Mouse (Mus musculus) gastrocnemius, postnatal 4 days (tissue): ENCODE results near the gene Rabepk. TPM values are rescaled to one million over a fixed set of nuclear protein-coding genes. Genes with fewer than 3 reads are reported as not detected.
"Not testable (repeated sequence)": the region's sequence is repeated elsewhere in the genome, so short reads cannot be mapped to it uniquely, and the experiment has no call there.

ENCODE experiments used
- DNase-seq, 2 experiments: peaks; one replicate each; pipeline ENCODE4 v3.0.0; 2021 to 2022; ENCODE audit warnings: low spot score in 2 of 2, mixed read lengths in 2 of 2
- total RNA-seq, 2 experiments: library from RNA; stranded (reverse); gene quantifications; 2 replicates each; pipeline ENCODE4 v1.2.3; 2021

The Rabepk gene
- total RNA-seq, 2 experiments from 2014 or later = 10.3 to 10.4 TPM

DNA sequence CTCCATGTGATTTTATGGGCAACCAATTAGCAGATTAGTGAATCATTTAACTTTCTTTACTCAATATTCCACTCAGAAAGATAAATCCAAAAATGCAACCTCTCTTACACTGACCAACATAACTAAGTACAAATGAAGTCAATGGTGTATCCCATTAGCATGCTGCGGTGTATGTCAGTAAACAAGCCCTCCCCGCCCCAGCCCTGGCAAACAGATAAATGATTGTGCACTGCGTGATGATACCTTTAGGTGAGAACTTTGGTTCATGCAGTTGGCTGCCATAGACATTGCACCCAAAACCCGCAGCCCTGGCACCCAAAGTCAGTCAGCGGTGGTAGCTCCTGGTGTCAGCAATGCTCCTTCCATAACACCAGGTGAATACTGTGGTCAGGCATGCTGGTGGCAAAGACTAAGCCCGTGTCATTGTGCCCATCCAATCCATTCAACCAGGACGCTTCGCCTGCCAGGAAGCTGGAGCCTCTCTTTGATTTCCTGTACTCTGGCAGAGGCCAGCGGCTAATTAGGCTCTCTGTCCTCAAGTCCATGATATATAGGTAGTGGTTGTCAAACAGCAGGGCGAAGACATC is 5.7 kb upstream of the Rabepk start:
- DNase-seq = no peak

GRCm38 (mm10) chr2:34804815-34805214 is 5.1 kb upstream of the Rabepk start:
- no peak for DNase-seq

DNA sequence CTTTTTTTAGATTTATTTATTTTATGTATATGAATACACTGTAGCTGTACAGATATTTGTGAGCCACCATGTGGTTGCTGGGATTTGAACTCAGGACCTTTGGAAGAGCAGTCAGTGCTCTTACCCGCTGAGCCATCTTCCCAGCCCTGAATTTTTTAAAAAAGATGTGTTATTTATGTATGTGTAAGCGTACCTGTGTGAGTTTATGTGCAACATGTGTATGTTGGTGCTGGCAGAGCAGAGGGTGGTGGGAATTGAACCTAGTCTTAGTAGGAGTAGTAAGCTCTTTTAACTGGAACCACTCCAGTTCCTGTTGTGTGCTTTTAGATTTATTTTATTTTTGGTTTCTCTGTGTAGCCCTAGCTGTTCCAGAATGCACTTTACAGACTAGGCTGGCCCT is 4.5 kb upstream of the Rabepk start:
- no peak for DNase-seq

GRCm38 (mm10) chr2:34803746-34804145 is 4.0 kb upstream of the Rabepk start:
- DNase-seq = no peak

DNA sequence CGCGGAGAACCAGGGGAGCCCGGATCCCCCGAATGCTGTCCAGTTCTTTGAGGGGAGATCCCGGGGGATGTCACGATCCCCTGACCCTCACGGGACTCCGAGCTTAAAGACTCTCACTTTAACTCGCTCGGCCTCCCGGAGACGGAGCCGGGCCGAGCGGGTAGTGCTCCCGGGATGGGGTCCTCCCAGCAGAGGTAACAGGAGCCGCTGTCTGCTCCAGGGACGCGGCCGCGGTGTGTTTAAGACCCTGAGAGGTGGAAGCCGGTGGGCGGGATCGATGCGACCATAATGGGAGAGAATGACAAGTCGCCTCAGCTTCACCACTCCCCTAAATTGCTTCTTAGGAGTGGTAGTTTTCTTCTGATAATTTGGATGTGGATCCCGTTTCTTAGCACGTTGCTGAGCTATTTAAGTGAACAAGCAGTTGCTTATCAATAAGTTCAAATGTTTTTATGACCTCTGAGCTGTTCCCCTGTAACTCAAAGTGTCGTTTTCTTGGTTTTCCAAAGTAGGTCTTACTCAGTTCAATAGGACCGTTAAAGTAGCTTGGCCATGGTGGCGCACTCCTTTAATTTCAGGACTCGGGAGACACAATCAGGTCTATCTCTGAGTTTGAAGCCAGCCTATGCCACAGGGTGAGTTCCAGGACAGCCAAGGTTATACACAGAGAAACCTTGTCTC is 3.0 kb upstream of the Rabepk start:
- not testable (repeated sequence) for DNase-seq

DNA sequence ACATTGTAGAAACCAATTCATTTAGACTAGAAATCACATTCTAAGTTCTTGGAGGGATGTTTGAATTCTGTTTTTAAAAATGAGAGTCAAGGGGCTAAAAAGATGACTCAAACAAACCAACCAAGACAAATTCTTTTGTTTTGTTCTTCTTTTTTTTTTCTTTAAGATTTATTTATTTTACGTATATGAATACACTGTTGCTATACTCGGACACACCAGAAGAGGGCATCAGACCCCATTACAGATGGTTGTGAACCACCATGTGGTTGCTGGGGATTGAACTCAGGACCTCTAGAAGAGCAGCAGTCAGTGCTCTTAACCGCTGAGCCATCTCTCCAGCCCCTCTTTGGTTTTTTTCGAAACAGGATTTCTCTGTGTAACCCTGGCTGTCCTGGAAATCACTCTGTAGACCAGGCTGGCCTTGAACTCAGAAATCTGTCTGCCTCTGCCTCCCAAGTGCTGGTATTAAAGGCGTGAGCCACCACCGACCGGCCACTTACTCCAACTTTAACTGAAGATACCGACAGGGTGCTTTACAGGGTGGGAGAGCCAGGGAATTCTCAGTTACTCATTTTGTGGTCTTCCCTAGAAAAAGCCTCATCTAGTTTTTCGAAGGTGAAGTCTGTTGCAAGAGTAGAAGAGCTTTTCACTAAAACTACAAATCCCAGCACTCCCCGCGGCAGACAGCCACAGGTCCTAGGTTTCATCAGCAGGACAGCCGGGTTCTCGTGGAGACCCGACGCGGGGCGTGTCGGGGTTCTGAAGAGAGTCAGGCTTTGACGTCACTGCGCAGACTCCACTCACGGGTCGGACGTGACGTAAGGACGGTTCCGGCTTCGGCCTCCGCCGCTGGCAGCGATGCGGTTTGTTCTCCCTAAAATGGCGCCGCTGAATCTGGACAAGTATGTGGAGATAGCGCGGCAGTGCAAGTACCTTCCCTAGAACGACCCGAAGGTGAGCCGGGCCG is 2.1 kb upstream of the Rabepk start:
- DNase-seq = peak; percentile 94 to 97

DNA sequence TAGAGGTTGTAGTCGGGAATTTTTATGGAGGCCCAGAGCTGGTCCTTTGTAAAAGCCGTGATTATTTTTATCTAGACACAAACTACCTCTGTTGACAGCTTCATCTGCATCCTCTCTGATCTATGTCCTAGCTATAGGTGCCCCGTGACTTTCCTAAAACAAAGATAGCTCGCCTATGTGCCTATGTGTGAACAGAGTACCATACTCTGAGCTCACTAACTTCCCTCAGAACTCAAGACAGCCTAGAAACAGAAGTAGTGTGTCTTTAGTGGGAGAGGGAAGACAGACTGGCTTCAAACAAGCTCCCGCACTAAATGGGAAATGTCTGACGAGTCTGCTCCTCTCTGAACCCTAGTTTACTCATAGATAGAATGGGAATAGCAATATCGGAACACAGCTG is 659 bp upstream of the Rabepk start:
- no peak for DNase-seq

- no peak for DNase-seq
Measured at GRCm38 (mm10) chr2:34795426-34795825, 4.3 kb downstream of the Rabepk start.

- DNase-seq = no peak
Measured at GRCm38 (mm10) chr2:34794511-34794910, 5.2 kb downstream of the Rabepk start.

DNA sequence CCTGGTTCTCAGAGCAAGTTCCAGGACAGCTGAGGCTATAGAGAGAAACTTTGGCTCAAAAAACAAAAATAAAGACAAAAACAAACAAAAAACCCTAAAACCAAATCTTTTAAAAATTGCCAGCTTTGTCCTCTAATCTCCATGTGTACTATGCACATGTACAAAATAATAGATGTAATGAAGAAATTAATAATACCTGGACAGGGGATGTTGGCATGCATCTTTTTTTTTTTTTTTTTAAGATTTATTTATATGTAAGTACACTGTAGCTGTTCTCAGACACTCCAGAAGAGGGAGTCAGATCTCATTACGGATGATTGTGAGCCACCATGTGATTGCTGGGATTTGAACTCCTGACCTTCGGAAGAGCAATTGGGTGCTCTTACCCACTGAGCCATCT is 7.2 kb downstream of the Rabepk start:
- not testable (repeated sequence) for DNase-seq

- no peak for DNase-seq
Measured at GRCm38 (mm10) chr2:34790282-34790681, 9.4 kb downstream of the Rabepk start.

DNA sequence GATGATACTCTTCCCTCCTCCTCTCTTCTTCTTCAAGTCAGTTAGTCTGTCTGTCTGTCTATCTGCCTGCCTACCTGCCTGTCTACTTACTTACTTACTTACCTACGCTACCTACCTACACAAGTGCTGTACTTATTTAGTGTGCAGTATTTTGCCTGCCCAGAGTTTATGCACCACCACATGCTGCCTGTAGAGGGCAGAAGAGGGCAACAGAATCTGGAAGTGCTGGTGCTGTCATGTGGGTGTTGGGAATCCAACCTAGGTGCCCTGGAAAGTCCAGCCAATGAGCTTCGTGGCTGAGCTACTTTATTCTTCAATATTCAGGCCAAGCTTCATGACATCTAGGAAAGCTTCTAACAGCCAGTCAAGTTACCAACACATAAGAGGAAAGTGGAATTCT is 15.6 kb downstream of the Rabepk start:
- DNase-seq = no peak

DNA sequence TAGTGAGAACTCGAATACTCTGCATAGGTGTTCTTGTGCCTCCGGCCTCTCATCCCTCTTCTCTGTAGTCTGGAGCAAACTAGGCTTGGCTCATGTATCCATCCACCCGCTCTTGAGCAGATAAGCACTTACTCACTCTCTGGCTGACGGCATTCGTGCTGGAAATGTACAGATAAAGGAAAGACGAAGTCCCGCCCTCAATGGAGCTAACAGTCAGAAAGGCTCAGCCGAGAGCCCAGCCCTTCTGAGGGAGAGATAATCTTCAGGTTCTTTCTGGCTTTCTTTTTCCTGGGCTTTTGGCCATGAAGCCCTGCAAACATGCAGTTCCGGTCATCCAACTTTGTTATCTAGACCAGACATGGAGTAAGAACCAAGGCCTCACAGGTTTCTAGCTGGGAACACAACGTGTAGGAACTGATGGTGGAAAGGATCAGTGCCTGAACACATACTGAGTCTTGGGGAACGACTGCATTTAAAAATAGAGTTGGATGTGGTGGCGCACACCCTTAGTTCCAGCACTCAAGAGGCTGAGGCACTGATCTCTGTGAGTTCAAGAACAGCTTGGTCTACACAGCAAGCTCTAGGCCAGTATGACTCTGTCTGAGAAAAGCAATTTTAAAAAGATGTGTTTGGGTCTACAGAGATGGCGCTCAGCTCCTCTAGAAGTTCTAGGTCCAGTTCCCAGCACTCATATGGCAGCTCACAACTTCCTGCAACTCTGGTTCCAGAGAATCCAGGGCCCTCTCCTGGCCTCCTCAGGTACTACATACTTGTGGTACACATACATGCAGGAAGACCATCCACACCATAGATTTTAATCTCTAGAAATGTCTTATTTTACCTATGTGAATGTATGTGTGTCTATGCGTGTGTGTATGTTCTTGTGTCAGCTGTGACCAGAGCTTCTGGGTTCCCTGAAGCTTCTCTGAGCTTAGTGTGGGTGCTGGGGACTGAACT is 16.4 kb downstream of the Rabepk start:
- DNase-seq = no peak

DNA sequence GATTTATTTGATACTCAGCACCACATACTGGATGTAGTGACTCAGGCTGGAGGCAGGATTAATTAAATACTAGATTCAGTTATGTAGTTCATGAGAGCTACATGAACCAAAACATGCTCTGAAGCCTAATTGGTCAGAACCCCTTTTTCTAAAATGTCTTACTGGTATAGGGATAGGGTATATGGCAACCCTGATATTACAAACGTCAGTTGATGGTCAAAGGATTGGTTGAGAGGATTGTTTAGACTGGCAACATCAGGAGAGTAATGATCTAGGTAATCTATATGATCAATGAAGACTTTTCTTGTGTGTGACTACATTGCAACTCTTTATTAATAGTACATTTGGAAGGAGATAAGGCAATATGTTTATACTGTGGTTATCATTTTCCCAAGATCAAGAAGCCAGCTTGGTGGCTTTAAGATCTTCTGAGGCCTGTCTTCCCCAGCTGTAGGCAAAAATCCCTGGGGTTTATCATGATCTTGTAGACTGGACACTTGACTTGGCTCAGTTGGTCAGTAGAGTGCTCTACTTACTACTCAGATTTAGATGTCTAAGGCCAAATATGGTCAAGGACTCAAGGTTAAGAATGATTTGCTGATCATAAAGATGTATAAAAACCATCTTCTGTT is 22.4 kb downstream of the Rabepk start:
- DNase-seq = no peak

GRCm38 (mm10) chr2:34774493-34774892 is 25.2 kb downstream of the Rabepk start:
- no peak for DNase-seq

GRCm38 (mm10) chr2:34773673-34774072 is 26.0 kb downstream of the Rabepk start:
- DNase-seq = no peak

- DNase-seq = no peak
Measured at GRCm38 (mm10) chr2:34772252-34773235, 27.2 kb downstream of the Rabepk start.

DNA sequence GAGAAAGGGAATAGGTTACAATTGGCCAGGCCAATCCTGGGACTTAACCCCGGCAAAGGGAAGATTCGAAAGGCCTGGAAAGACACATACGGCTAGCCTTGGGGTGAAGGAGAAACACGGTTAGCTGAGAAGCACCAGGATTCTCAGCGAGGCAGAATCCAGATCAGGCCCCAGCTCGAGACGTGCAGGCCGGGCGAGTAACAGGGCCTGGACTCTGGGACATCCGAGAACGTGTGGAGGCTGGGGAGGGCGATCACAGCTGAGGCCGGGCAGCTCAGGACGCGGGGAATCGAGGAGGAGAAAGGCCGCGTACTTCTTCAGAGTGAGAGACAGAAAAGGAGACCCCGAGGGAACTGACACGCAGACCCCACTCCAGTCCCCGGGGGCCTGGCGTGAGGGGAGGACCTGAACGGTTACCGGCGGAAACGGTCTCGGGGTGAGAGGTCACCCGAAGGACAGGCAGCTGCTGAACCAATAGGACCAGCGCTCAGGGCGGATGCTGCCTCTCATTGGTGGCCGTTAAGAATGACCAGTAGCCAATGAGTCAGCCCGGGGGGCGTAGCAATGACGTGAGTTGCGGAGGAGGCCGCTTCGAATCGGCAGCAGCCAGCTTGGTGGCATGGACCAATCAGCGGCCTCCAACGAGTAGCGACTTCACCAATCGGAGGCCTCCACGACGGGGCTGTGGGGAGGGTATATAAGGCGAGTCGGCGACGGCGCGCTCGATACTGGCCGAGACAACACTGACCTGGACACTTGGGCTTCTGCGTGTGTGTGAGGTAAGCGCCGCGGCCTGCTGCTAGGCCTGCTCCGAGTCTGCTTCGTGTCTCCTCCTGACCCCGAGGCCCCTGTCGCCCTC is 28.1 kb downstream of the Rabepk start, which contains the start of gene Hspa5:
TSS of gene Hspa5 (plus strand) at position 603 of the 859 bp plus-strand sequence.
- DNase-seq = peak; percentile 95 to 99
